Mouse (Mus musculus) forebrain, embryonic 15.5 days (tissue): ENCODE data around the gene Nfkb1. TPM values are rescaled to one million over a fixed set of nuclear protein-coding genes. Genes with fewer than 3 reads are reported as not detected.

Experiments used
- ATAC-seq: fragments of 200-750 bp; cut with Nextera tagmentation; replicated peaks from 2 replicates; pipeline ENCODE4 v1.8.0; 2017; ENCODE audit warnings: mild to moderate bottlenecking, moderate TSS enrichment, moderate library complexity
- H3K27ac ChIP-seq: fragments of 300-500 bp; sonication (generic); replicated peaks from 2 replicates; pipeline ENCODE4 v1.5.1; 2015; ENCODE audit warnings: mild to moderate bottlenecking, inconsistent platforms
- H3K27me3 ChIP-seq: fragments of 300-500 bp; sonication (generic); 2 replicates; pipeline ENCODE4 v1.6.1; 2015; ENCODE audit warnings: inconsistent platforms
- H3K36me3 ChIP-seq: fragments of 300-500 bp; sonication (generic); 2 replicates; pipeline ENCODE4 v1.6.1; 2015; ENCODE audit warnings: mild to moderate bottlenecking, inconsistent platforms
- H3K4me1 ChIP-seq: fragments of 300-500 bp; sonication (generic); 2 replicates; pipeline ENCODE4 v1.6.1; 2015; ENCODE audit warnings: inconsistent platforms
- H3K4me2 ChIP-seq: fragments of 300-500 bp; sonication (generic); replicated peaks from 2 replicates; pipeline ENCODE4 v1.6.1; 2015; ENCODE audit warnings: mild to moderate bottlenecking, inconsistent platforms
- H3K4me3 ChIP-seq: fragments of 300-500 bp; sonication (generic); 2 replicates; pipeline ENCODE4 v1.5.1; 2015; ENCODE audit warnings: mild to moderate bottlenecking, inconsistent platforms
- H3K9ac ChIP-seq: fragments of 300-500 bp; sonication (generic); replicated peaks from 2 replicates; pipeline ENCODE4 v1.6.1; 2015; ENCODE audit warnings: mild to moderate bottlenecking, inconsistent platforms
- H3K9me3 ChIP-seq: fragments of 300-500 bp; sonication (generic); 2 replicates; pipeline ENCODE4 v1.6.1; 2016; ENCODE audit warnings: inconsistent platforms
- WGBS: fragments of 180-500 bp; shearing (Covaris S2); methylation state at CpG from one replicate; pipeline ENCODE4 v1.1.7; 2015; ENCODE audit warnings: mixed read lengths; 5-methylcytosine and 5-hydroxymethylcytosine counted together
- polyA plus RNA-seq: library from polyadenylated mRNA; unstranded; fragments of >200 nt; fragmentation: Nextera tagmentation; extraction: Ambion mirVana; gene quantifications from 2 replicates; pipeline ENCODE4 v1.2.1, GENCODE M21; 2015

Gene Nfkb1
- 5.9 and 7.1 TPM in 2 replicates for polyA plus RNA-seq

DNA sequence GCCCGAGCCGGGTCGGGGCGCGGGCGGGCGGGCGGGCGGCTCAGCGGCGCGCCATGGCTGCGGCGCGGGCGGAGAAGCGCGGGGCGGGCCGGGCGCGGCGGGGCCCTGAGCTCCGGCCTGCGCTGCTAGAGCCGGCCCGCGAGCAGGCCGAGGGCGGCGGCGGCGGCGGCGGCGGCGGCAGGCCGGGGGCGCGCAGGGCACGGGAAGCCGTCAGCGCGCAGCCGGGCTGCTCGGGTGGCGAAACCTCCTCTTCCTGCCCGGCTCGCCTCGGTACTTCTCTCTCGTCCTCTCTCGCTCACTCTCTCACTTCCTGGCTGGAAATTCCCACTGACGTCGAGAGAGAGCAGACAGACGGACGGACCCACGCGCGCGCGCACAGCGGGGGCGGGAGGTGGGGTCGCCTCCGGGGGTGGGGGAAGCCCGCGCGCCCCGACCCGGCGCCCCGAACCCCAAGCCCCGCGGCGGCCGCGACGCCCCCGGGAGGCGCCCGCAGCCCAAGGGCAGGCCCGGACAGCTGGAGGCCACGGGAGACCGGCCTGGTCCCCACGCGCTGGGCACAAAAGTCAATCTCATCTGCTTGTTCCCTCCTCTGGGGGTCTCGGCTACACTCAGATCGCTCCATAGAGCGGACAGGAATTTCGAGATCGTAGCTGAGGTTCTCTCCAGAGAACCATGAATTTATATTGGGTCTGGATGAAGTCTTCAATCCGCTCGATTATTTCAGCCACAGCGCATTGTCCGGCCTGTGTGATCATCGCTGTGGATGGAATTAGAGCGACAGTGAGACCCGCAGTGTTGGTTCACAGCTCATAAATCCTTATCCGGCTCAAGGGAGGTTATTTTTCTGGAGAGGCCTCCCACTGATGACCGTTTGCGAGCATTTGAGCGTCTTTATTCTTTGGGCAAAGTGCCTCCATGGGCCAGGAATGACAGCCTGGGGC, at the start of gene Nfkb1:
TSS of gene Nfkb1 (minus strand) at position 357 of the 941 bp plus-strand sequence.
- Histone ChIP-seq H3K4me2 (peak within 1 kb of the TSS; percentile 85), H3K9ac (peak within 1 kb of the TSS; percentile 90), H3K4me1 (peaks cover 21% of the 10 kb centered on the region), H3K27ac (peak within 1 kb of the TSS; percentile 86), H3K36me3 (no peaks in the 10 kb centered on the region), H3K4me3 (peak within 1 kb of the TSS; percentile 88), H3K9me3 (no peaks in the 10 kb centered on the region), H3K27me3 (no peaks in the 10 kb centered on the region)
- ATAC-seq = peak; percentile 89
- under 1% methylated on average over 74 of the region's 102 CpGs for WGBS

DNA sequence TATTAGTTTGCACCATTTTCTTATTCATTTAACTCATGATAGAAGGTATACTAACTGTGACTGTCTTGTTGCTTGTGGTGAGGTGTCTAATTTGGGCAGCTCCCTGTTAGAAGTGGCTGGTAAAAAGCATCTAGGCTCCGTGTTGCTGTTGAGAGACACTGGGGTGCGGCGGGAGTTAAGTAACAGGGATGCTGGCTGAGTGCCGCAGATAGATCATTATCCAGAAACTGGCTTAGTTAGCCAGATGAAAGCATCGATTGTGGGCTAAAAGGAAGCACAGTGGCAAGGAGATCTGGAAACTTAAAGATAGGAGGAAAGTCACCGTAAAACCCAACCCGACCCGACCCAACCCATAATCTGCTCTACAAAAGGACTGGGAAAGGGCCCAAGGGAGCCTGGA, 49.4 kb upstream of the Nfkb1 start:
- no peaks in the 10 kb centered on the region for H3K27me3 ChIP-seq
- H3K4me2 ChIP-seq = no peak overlapping the region
- no peaks in the 10 kb centered on the region for H3K4me1 ChIP-seq
- no peak overlapping the region for H3K4me3 ChIP-seq
- no peak for ATAC-seq
- no peaks in the 10 kb centered on the region for H3K36me3 ChIP-seq
- no peaks in the 10 kb centered on the region for H3K9me3 ChIP-seq
- 69% methylated on average over 8 of the region's 8 CpGs for WGBS
- H3K9ac ChIP-seq = no peak overlapping the region
- no peak overlapping the region for H3K27ac ChIP-seq

DNA sequence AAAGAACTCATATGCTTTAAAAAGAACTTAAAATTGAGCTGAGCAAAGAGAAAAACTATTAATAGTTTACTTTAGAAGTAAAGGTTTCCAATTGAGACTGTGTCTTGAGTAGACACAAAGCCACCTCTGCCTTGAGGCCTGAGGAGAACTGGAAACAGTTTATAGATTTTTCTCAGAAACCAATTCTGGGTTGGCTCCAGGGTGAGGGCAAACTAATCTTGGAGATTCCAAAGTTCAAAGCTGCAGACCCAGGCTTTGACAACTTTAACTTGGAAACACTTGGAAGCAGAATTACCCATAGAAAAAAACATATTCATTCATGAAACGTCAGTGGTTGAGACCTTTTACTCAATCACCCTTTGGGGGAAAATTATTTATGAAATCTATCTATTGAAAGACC, 43.4 kb upstream of the Nfkb1 start:
- no peaks in the 10 kb centered on the region for H3K36me3 ChIP-seq
- no peak overlapping the region for H3K9ac ChIP-seq
- H3K4me2 ChIP-seq = no peak overlapping the region
- peaks cover 4% of the 10 kb centered on the region; the same call in 1 of the 2 replicates for H3K4me1 ChIP-seq
- no peak overlapping the region for H3K27ac ChIP-seq
- no peaks in the 10 kb centered on the region for H3K9me3 ChIP-seq
- H3K4me3 ChIP-seq = no peak overlapping the region
- H3K27me3 ChIP-seq = no peaks in the 10 kb centered on the region
- no peak for ATAC-seq
- 85% methylated on average over 1 of the region's 1 CpGs for WGBS

DNA sequence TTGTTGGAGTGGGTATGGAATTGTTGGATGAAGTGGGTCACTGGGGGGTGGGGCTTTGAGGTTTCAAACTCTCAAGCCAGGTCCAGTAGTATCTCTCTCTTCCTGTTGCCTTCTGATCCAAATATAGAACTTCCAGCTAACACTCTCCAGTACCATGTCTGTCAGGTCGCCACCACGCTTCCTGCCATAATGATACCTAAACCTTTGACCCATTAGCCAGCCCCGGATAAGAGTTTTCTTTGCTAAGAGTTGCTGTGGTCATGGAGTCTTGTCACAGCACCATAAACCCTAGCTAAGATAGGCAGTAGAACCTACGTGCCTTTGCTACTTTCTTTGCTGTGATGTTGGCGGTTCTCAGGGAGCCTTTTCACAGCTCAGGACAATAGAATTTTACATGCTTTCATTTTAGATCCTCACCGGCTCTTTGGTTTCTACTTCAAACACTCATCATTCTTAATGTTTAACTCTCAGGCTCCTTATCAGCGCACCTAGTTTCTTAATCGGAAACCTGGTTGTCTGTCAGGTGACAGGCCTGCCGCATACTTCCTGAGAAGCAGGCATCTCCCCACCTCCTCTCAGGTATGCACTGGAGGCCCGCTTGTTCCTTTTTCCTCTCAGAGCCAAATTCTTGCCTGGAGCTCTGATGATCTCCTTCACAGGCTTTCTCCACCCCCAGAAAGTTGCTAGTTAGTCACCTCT, 41.5 kb upstream of the Nfkb1 start:
- Histone ChIP-seq H3K4me2 (no peak overlapping the region), H3K4me3 (no peak overlapping the region), H3K9me3 (no peaks in the 10 kb centered on the region), H3K9ac (no peak overlapping the region), H3K4me1 (peaks cover 4% of the 10 kb centered on the region; the same call in 1 of the 2 replicates), H3K27me3 (no peaks in the 10 kb centered on the region), H3K36me3 (no peaks in the 10 kb centered on the region), H3K27ac (no peak overlapping the region)
- ATAC-seq = no peak
- WGBS = 90% methylated on average over 10 of the region's 10 CpGs

DNA sequence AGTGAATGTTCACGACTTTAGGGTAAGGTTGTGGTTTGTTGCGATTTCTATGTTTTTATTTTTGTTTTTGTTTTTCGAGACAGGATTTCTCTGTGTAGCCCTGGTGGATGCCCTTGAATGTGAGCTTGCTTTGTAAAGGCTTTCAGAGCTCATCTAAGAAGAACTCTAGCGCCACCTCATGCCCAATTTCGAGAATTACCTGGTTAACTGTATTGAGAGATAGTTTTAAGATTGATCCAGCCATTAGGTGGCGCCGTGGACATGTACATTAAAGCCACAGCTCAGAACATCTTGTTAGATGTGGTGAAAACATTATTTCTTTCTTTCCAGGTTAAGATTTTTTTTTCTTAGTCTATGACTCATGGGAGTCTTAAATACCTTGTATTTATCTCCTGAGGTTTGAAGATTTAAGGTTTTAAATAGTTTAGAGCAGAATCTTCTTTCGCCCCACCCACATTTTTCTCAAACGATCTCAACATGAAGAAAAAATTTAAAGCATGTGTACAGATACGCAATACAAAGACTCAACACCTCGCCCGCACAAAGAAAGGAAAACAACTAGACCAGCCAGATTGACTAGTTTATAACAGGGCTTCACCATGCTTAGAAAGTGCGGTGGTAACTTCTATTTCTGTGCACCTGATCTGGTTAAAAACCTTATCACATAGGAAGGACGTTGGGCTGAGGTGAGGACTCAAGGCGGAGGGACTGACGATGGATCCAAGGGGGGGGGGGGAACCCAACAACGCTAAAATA, 40.1 kb upstream of the Nfkb1 start:
- Histone ChIP-seq H3K27ac (no peak overlapping the region), H3K27me3 (no peaks in the 10 kb centered on the region), H3K9me3 (no peaks in the 10 kb centered on the region), H3K36me3 (no peaks in the 10 kb centered on the region), H3K4me1 (peaks cover 4% of the 10 kb centered on the region; the same call in 1 of the 2 replicates), H3K4me3 (no peak overlapping the region), H3K9ac (no peak overlapping the region), H3K4me2 (no peak overlapping the region)
- peak; percentile 88 for ATAC-seq
- WGBS = 35% methylated on average over 17 of the region's 17 CpGs

DNA sequence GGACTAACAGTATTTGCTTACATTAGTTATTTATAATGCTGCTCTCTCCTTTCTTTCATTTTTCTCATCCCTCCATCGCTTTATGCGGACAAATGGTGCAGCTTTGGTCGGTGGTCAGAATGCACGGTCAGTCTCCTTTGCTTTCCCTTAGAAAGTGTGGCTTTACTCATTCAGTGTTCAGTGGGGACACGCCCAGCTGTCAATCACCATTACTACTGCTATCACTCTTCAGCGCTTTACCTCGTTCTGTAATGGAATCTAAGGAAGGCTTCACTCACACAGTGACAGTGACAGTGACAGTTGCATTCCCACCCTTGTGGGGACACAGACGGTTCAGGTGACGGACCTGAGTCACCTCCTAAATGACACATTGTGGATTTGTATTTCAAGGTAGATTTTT, 39.4 kb upstream of the Nfkb1 start:
- Histone ChIP-seq H3K9ac (no peak overlapping the region), H3K9me3 (no peaks in the 10 kb centered on the region), H3K36me3 (no peaks in the 10 kb centered on the region), H3K4me1 (peaks cover 4% of the 10 kb centered on the region; the same call in 1 of the 2 replicates), H3K27ac (no peak overlapping the region), H3K4me3 (no peak overlapping the region), H3K4me2 (peak overlapping the region; percentile 6), H3K27me3 (no peaks in the 10 kb centered on the region)
- ATAC-seq = peak; percentile 87
- 40% methylated on average over 9 of the region's 9 CpGs for WGBS

DNA sequence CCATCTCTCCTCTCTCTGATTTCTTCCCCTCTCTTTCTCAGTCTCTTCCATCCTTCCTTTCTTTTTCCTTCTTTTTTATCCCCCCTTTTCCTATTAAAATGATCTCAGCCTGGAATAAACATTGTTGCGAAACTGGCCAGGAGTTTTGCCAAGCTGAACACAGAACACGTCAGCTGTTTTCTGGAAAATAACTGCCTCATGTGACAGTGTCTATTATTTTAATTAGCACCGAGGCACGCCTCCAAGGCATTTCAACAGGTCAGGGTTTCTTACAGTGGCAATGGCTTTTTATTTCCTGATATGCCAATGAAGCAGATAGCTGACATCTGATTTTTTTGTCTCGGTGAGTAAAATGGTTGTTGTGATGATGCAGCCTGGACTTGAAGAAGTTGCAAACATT, 38.2 kb upstream of the Nfkb1 start:
- no peak overlapping the region for H3K4me2 ChIP-seq
- no peaks in the 10 kb centered on the region for H3K9me3 ChIP-seq
- H3K4me3 ChIP-seq = no peak overlapping the region
- no peak overlapping the region for H3K27ac ChIP-seq
- no peaks in the 10 kb centered on the region for H3K36me3 ChIP-seq
- no peaks in the 10 kb centered on the region for H3K27me3 ChIP-seq
- ATAC-seq = no peak
- 24% methylated on average over 5 of the region's 5 CpGs for WGBS
- H3K4me1 ChIP-seq = peaks cover 4% of the 10 kb centered on the region; the same call in 1 of the 2 replicates
- no peak overlapping the region for H3K9ac ChIP-seq

DNA sequence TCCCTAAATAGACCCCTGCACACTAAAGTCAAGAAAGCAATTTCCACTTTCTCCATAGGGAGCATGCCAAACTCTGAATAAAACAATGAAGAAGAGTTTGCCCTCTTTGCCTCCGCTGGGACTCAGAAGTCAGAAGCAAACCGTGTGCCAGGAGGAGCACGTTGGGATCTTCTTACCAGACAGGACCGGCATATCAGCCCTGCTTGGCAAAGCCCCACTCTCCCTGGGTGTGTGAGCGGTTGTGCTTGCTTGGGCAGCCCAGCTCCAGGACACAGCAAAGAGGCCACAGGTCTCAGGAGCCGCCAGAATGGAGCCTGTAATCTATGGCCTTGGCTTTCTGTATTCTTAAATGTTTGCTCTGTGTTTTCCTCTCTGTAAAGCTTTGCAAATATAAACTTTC, 37.6 kb upstream of the Nfkb1 start:
- no peak for ATAC-seq
- Histone ChIP-seq H3K9me3 (no peaks in the 10 kb centered on the region), H3K4me3 (no peak overlapping the region), H3K36me3 (no peaks in the 10 kb centered on the region), H3K27ac (no peak overlapping the region), H3K27me3 (no peaks in the 10 kb centered on the region), H3K4me1 (peaks cover 4% of the 10 kb centered on the region; the same call in 1 of the 2 replicates), H3K4me2 (no peak overlapping the region), H3K9ac (no peak overlapping the region)
- WGBS = 74% methylated on average over 6 of the region's 6 CpGs

DNA sequence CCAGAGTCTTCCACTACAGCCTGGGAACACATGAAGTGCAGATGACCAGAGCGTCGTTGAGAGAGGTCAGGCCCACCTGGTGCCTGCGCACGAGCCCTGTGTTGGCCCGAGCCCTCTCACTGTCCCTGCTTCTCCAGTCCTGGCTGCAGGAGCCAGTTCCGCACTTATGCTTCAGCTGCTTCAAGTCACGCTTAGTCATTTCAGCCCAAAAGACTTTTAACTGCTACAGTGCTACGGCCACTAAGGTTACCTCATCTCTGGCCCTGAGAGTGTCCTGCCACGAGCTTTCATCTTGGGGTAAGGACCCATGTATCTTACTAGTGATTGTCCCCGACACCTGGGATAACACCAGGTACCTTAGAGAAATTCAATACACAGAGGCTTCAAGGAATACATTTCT, 36.0 kb upstream of the Nfkb1 start:
- H3K4me3 ChIP-seq = no peak overlapping the region
- no peak overlapping the region for H3K9ac ChIP-seq
- WGBS = 97% methylated on average over 10 of the region's 10 CpGs
- peaks cover 4% of the 10 kb centered on the region; the same call in 1 of the 2 replicates for H3K4me1 ChIP-seq
- no peaks in the 10 kb centered on the region for H3K36me3 ChIP-seq
- no peaks in the 10 kb centered on the region for H3K27me3 ChIP-seq
- H3K27ac ChIP-seq = no peak overlapping the region
- H3K4me2 ChIP-seq = no peak overlapping the region
- H3K9me3 ChIP-seq = no peaks in the 10 kb centered on the region
- ATAC-seq = no peak

DNA sequence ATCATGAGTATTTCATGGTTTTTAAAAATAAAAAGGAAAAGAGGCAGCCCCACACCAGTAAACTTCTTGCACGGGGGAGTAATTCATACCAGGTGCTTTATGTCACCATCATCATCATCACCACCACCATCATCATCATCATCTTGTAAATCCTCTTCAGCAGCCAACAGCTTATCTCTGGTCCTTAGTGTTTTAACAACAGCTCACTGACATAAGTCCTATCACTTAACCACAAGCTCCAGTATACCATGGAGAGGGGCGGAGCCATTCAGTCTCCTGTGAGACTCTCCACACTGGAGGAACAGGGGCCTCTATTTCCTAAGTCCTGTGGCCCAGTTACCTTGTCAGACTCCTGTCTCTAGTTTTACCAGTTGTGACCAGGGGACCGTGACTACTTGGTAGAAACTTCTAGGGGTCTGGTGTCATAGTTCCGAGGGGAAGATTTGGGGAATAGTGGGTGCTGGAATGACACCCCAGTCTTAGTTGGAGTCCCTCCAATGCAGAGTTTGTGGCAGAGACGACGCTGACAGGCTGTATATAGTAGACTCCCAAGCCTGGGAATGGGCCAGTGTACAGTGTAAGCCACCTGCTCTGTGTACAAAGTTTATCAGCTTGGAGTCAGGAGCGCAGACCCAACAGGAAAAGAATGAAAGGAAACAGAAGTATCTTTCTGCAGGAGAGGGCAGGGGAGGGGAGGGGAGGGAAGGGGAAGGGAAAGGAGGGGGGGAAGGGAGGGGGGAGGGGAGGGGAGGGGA, 35.4 kb upstream of the Nfkb1 start:
- no peak overlapping the region for H3K27ac ChIP-seq
- H3K4me1 ChIP-seq = peaks cover 4% of the 10 kb centered on the region; the same call in 1 of the 2 replicates
- H3K36me3 ChIP-seq = no peaks in the 10 kb centered on the region
- WGBS = 82% methylated on average over 7 of the region's 7 CpGs
- ATAC-seq = no peak
- H3K4me3 ChIP-seq = no peak overlapping the region
- no peak overlapping the region for H3K4me2 ChIP-seq
- no peaks in the 10 kb centered on the region for H3K27me3 ChIP-seq
- H3K9ac ChIP-seq = no peak overlapping the region
- no peaks in the 10 kb centered on the region for H3K9me3 ChIP-seq

DNA sequence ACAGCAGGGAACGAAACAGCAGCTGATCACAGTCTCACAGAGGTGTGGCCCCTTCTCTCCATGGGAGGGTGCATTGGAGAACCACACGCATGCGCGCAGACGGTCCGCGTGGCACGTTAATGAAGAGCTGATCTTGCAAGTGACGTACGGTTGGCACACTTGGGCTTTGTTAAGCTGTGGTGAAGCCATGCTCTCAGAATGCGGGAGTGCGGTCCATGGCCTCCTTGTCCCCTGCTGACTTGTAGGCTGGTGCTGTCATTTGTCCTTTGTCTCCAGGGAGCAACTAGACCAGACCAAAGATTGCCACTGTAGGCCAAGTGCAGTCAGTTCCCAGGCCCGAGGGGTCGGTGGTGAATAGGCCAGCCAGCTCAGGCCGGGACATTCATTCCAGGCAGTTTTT, 34.7 kb upstream of the Nfkb1 start:
- no peak overlapping the region for H3K4me2 ChIP-seq
- no peaks in the 10 kb centered on the region for H3K36me3 ChIP-seq
- WGBS = 77% methylated on average over 15 of the region's 15 CpGs
- no peak for ATAC-seq
- no peak overlapping the region for H3K9ac ChIP-seq
- H3K9me3 ChIP-seq = no peaks in the 10 kb centered on the region
- H3K27ac ChIP-seq = no peak overlapping the region
- H3K27me3 ChIP-seq = no peaks in the 10 kb centered on the region
- peaks cover 4% of the 10 kb centered on the region; the same call in 1 of the 2 replicates for H3K4me1 ChIP-seq
- H3K4me3 ChIP-seq = no peak overlapping the region
